Mouse (Mus musculus) gastrocnemius, postnatal 14 days (tissue): ENCODE data around the gene Olfm3. TPM values are rescaled to one million over a fixed set of nuclear protein-coding genes. Genes with fewer than 3 reads are reported as not detected.

ENCODE experiments used
- DNase-seq: peaks from one replicate; pipeline ENCODE4 v3.0.0; 2021; ENCODE audit warnings: mixed read lengths
- intact Hi-C: fragments of 180-260 bp; cut with DNase I; formaldehyde crosslinking; loops from one replicate; pipeline ENCODE4 v1.15.1; 2025; ENCODE audit warnings: low total_unique reads
- total RNA-seq, 2 experiments: library from RNA; stranded (reverse); gene quantifications; 2 replicates each; pipeline ENCODE4 v1.2.3; 2021

Gene Olfm3
- total RNA-seq, 2 experiments from 2014 or later: not detected

GRCm38 (mm10) chr3:115049060-115049459, 145.2 kb downstream of the Olfm3 start:
- intact Hi-C loops: no loop called here

GRCm38 (mm10) chr3:115064901-115065300, 161.0 kb downstream of the Olfm3 start:
- no peak for DNase-seq
- intact Hi-C loops: no loop called here

More at GRCm38 (mm10) chr3:115049060-115049459, 145.2 kb downstream of the Olfm3 start:
- DNase-seq: no peak

- intact Hi-C loops: no loop called here
These were observed 176.7 kb downstream of the Olfm3 start for GRCm38 (mm10) chr3:115080428-115081181.

GRCm38 (mm10) chr3:115081371-115081770, 177.5 kb downstream of the Olfm3 start:
- intact Hi-C loops: no loop called here
- DNase-seq: no peak

More at GRCm38 (mm10) chr3:115080428-115081181, 176.7 kb downstream of the Olfm3 start:
- DNase-seq: no peak

- intact Hi-C loops: no loop called here
- no peak for DNase-seq
These were observed 179.1 kb downstream of the Olfm3 start for GRCm38 (mm10) chr3:115082947-115083346.

- intact Hi-C loops: no loop called here
- DNase-seq: no peak
These were observed 184.4 kb downstream of the Olfm3 start for GRCm38 (mm10) chr3:115088281-115088680.

- intact Hi-C loops: no loop called here
- DNase-seq: no peak
These were observed 186.8 kb downstream of the Olfm3 start for GRCm38 (mm10) chr3:115090670-115091069.

GRCm38 (mm10) chr3:115095496-115095895, 191.6 kb downstream of the Olfm3 start:
- intact Hi-C loops: no loop called here
- no peak for DNase-seq

GRCm38 (mm10) chr3:115099590-115099989, 195.7 kb downstream of the Olfm3 start:
- DNase-seq: no peak
- intact Hi-C loops: no loop called here

- intact Hi-C loops: no loop called here
- DNase-seq: no peak
These were observed 200.4 kb downstream of the Olfm3 start for GRCm38 (mm10) chr3:115104155-115104801.

GRCm38 (mm10) chr3:115104802-115105493, 201.1 kb downstream of the Olfm3 start:
- intact Hi-C loops: no loop called here
- no peak for DNase-seq

GRCm38 (mm10) chr3:115145722-115146121, 241.8 kb downstream of the Olfm3 start:
- intact Hi-C loops: no loop called here
- DNase-seq: no peak

- intact Hi-C loops: no loop called here
- no peak for DNase-seq
These were observed 242.4 kb downstream of the Olfm3 start for GRCm38 (mm10) chr3:115146244-115146643.

GRCm38 (mm10) chr3:115158903-115159473, 255.1 kb downstream of the Olfm3 start:
- intact Hi-C loops: no loop called here

GRCm38 (mm10) chr3:115174625-115175024, 270.7 kb downstream of the Olfm3 start:
- DNase-seq: no peak
- intact Hi-C loops: no loop called here

More at GRCm38 (mm10) chr3:115158903-115159473, 255.1 kb downstream of the Olfm3 start:
- no peak for DNase-seq
